Mouse (Mus musculus) MEL (cell line): ENCODE measurements around the gene Ascl1.

Experiments
- CHD2 ChIP-seq: IDR thresholded peaks from 2 replicates; pipeline ENCODE4 v1.6.1; 2011; ENCODE audit warnings: low read length, improper control_type of control experiment
- CTCF ChIP-seq, 3 experiments: IDR thresholded peaks in 2 of 3; conservative IDR thresholded peaks in 1 of 3; 2 replicates each; pipeline ENCODE4 v1.5.1; 2011 to 2012; ENCODE audit warnings: low read length in 3 of 3, low read depth in 2 of 3, mild to moderate bottlenecking in 2 of 3, improper control_type of control experiment in 1 of 3, inconsistent platforms in 1 of 3, mixed read lengths in 1 of 3, moderate library complexity in 1 of 3; ENCODE audit not compliant: control insufficient read depth in 1 of 3, insufficient read depth in 1 of 3, poor library complexity in 1 of 3, severe bottlenecking in 1 of 3
- HCFC1 ChIP-seq: IDR thresholded peaks from 2 replicates; pipeline ENCODE4 v1.6.1; 2012; ENCODE audit warnings: low read depth, mild to moderate bottlenecking, inconsistent platforms, low read length, improper control_type of control experiment, moderate library complexity
- MAFK ChIP-seq: IDR thresholded peaks from 2 replicates; pipeline ENCODE4 v1.6.1; 2011; ENCODE audit warnings: low read depth, mild to moderate bottlenecking, low read length, improper control_type of control experiment, borderline replicate concordance
- MXI1 ChIP-seq: IDR thresholded peaks from 2 replicates; pipeline ENCODE4 v1.6.1; 2011; ENCODE audit warnings: mild to moderate bottlenecking, low read depth, low read length, improper control_type of control experiment
- NRF1 ChIP-seq: IDR thresholded peaks from 2 replicates; pipeline ENCODE4 v1.6.1; 2014; ENCODE audit warnings: low read depth, mild to moderate bottlenecking, inconsistent platforms, low read length, improper control_type of control experiment, moderate library complexity; ENCODE audit not compliant: poor library complexity, insufficient read depth, severe bottlenecking
- POLR2AphosphoS2 ChIP-seq: IDR thresholded peaks from 2 replicates; pipeline ENCODE4 v1.6.1; 2011; ENCODE audit warnings: low read length, improper control_type of control experiment
- SMC3 ChIP-seq: IDR thresholded peaks from 2 replicates; pipeline ENCODE4 v1.6.1; 2011; ENCODE audit warnings: low read depth, low read length, improper control_type of control experiment
- ZC3H11A ChIP-seq: IDR thresholded peaks from 2 replicates; pipeline ENCODE4 v1.6.1; 2012; ENCODE audit warnings: low read depth, mild to moderate bottlenecking, inconsistent platforms, low read length, improper control_type of control experiment
- ZMIZ1 ChIP-seq: IDR thresholded peaks from 2 replicates; pipeline ENCODE4 v1.6.1; 2012; ENCODE audit warnings: low read depth, mild to moderate bottlenecking, inconsistent platforms, low read length, improper control_type of control experiment, moderate library complexity

- no peak for TF ChIP-seq MAFK
- no peak for TF ChIP-seq ZMIZ1
- TF ChIP-seq CTCF (IDR thresholded peaks at IDR 0.05 in 2 of 3, conservative IDR thresholded peaks at IDR 0.05 in 1 of 3; ENCODE audit: control insufficient read depth in 1 of 3, insufficient read depth in 1 of 3, low read depth in 2 of 3, low read length in 3 of 3, poor library complexity in 1 of 3, severe bottlenecking in 1 of 3), result no peak
- TF ChIP-seq CHD2, result no peak
- no peak for TF ChIP-seq HCFC1
- no peak for TF ChIP-seq ZC3H11A
- TF ChIP-seq SMC3, result no peak
- no peak for TF ChIP-seq MXI1
- TF ChIP-seq NRF1, result no peak
- no peak for TF ChIP-seq POLR2AphosphoS2
These were observed 4.9 kb downstream of the Ascl1 start for GRCm38 (mm10) chr10:87488429-87489145.
